In genomic region chr16:21905996-21906395, GRCm38 (mm10) we compare ENCODE assay signal across 31 mouse cellular contexts.
"Had no signal": no experiment of that assay in that cellular context is flagged by ENCODE, and none has a peak within 500 bp of the region (broad histone marks: within the 10 kb centered on the region; RNA-seq: fewer than 3 reads in every experiment).

No protein-coding gene starts in this region.

- H3K27ac ChIP-seq: left cerebral cortex, adult 2 months; limb, embryonic 10.5 days; limb, embryonic 12.5 days; limb, embryonic 13.5 days; limb, embryonic 15.5 days; liver, embryonic 12.5 days; liver, embryonic 13.5 days; liver, embryonic 14.5 days; liver, embryonic 15.5 days; lung, embryonic 15.5 days; macrophage; midbrain, embryonic 10.5 days; midbrain, embryonic 12.5 days; midbrain, embryonic 15.5 days; neural tube, embryonic 12.5 days had no signal

- H3K9me3 ChIP-seq: limb, embryonic 10.5 days; limb, embryonic 12.5 days; limb, embryonic 13.5 days; limb, embryonic 15.5 days; liver, embryonic 12.5 days; liver, embryonic 13.5 days; liver, embryonic 15.5 days; lung, embryonic 15.5 days; megakaryocyte, embryonic 14.5 days; midbrain, embryonic 10.5 days; midbrain, embryonic 12.5 days; midbrain, embryonic 15.5 days; neural tube, embryonic 12.5 days had no signal

- DNase-seq: left cerebral cortex, postnatal 4 days; liver; liver, embryonic 13.5 days; liver, postnatal 0 days; lung, adult 18-20 months; lung, adult 2 months; lung, embryonic 14.5 days; lung, postnatal 10 days; lung, postnatal 14 days; lung, postnatal 36 days; lung, postnatal 4 days; midbrain, embryonic 14.5 days had no signal

- H3K4me1 ChIP-seq: limb, embryonic 12.5 days; limb, embryonic 13.5 days; limb, embryonic 15.5 days; liver, embryonic 12.5 days; liver, embryonic 13.5 days; liver, embryonic 15.5 days; lung, embryonic 15.5 days; midbrain, embryonic 12.5 days; midbrain, embryonic 15.5 days; neural tube, embryonic 12.5 days had no signal

- H3K4me3 ChIP-seq: left cerebral cortex, adult 2 months; limb, embryonic 10.5 days; limb, embryonic 12.5 days; limb, embryonic 13.5 days; limb, embryonic 15.5 days; liver, embryonic 12.5 days; liver, embryonic 13.5 days; liver, embryonic 15.5 days; lung, embryonic 15.5 days; megakaryocyte, embryonic 14.5 days; midbrain, embryonic 10.5 days; midbrain, embryonic 12.5 days; midbrain, embryonic 15.5 days; myocyte; neural tube, embryonic 12.5 days had no signal

- H3K36me3 ChIP-seq: liver, embryonic 12.5 days; liver, embryonic 13.5 days; liver, embryonic 15.5 days; lung, embryonic 15.5 days had no signal

- H3K4me2 ChIP-seq: limb, embryonic 12.5 days; limb, embryonic 13.5 days; limb, embryonic 15.5 days; liver, embryonic 11.5 days; liver, embryonic 12.5 days; liver, embryonic 13.5 days; liver, embryonic 15.5 days; lung, embryonic 14.5 days; lung, embryonic 15.5 days; midbrain, embryonic 12.5 days; midbrain, embryonic 15.5 days; neural tube, embryonic 12.5 days had no signal

- H3K9ac ChIP-seq: limb, embryonic 12.5 days; limb, embryonic 13.5 days; limb, embryonic 15.5 days; liver, embryonic 12.5 days; liver, embryonic 13.5 days; liver, embryonic 14.5 days; liver, embryonic 15.5 days; liver, postnatal 0 days; lung, embryonic 14.5 days; lung, embryonic 15.5 days; midbrain, embryonic 12.5 days; midbrain, embryonic 15.5 days; neural tube, embryonic 12.5 days had no signal

- ATAC-seq: liver, embryonic 12.5 days; liver, postnatal 0 days; lung, postnatal 0 days; midbrain, embryonic 15.5 days; midbrain, embryonic 16.5 days had no signal

- H3K27me3 ChIP-seq: limb, embryonic 12.5 days; limb, embryonic 13.5 days; limb, embryonic 15.5 days; liver, embryonic 12.5 days; liver, embryonic 13.5 days; liver, embryonic 15.5 days; lung, embryonic 15.5 days; midbrain, embryonic 12.5 days; midbrain, embryonic 15.5 days; neural tube, embryonic 12.5 days had no signal
